ENCODE assay signal across 24 mouse cellular contexts in the genomic region with DNA sequence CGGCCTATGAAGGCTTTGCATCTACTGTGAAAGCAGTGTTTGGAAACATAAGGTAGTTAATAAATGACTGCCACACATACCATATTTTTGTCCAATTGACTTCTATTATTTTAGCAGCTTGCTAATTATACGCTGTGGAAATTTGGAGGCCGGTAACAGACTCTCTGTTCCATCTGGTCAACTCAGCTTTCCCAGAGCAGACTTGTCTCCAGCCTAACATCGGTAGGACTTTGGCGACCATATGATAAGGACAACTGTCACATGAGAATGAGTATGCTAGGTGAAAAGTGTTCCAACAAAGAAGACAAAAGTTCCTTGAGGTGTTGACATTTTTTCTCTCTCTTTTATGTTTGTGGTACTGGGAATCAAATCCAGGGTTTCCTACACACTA.
A peak's percentile ranks its signal among the peaks of the same experiment; 100 is the strongest.
DNase-seq lines count a peak whose midpoint lies in the region; ATAC-seq and TF ChIP-seq lines count a peak whose summit lies in the region.
"Had no signal": no experiment of that assay in that cellular context is flagged by ENCODE, and none has a peak within 500 bp of the region (broad histone marks: within the 10 kb centered on the region; RNA-seq: fewer than 3 reads in every experiment).

No protein-coding gene starts in this region.

- ATAC-seq in hindbrain, embryonic 11.5 days (ENCODE audit: low FRiP score) = no peak
- ATAC-seq in neural tube, embryonic 11.5 days (ENCODE audit: insufficient read depth, low FRiP score, low TSS enrichment) = 0 out of 2 replicates have a peak, but pooled peaks have one; percentile 29
- no peak for ATAC-seq in hindbrain, postnatal 0 days
- ATAC-seq: liver, embryonic 12.5 days had no signal

- no peak overlapping the region for H3K4me2 ChIP-seq in hindbrain, embryonic 11.5 days (replicated peaks; ENCODE audit: low read depth, low read length)
- H3K4me2 ChIP-seq in neural tube, embryonic 11.5 days (ENCODE audit: low read depth) = no peak overlapping the region
- H3K4me2 ChIP-seq in hindbrain, postnatal 0 days (ENCODE audit: low read depth, low read length) = no peak overlapping the region
- H3K4me2 ChIP-seq: embryonic facial prominence, embryonic 13.5 days; heart, embryonic 13.5 days; kidney, embryonic 15.5 days; limb, embryonic 13.5 days; liver, embryonic 12.5 days had no signal

- H3K27ac ChIP-seq in hindbrain, embryonic 10.5 days = 0 out of 2 replicates have a peak overlapping the region, but pooled peaks have one; percentile 73
- H3K27ac ChIP-seq in hindbrain, embryonic 11.5 days (ENCODE audit: low read depth, low read length) = no peak overlapping the region
- no peak overlapping the region for H3K27ac ChIP-seq in neural tube, embryonic 11.5 days (ENCODE audit: low read depth, low read length)
- peak overlapping the region; percentile 71; the same call in 1 of the 2 replicates for H3K27ac ChIP-seq in hindbrain, postnatal 0 days
- H3K27ac ChIP-seq: embryonic facial prominence, embryonic 13.5 days; heart, embryonic 13.5 days; kidney, embryonic 15.5 days; limb, embryonic 13.5 days; liver, embryonic 12.5 days had no signal

- H3K4me1 ChIP-seq in hindbrain, embryonic 10.5 days (replicated peaks) = peaks cover 17% of the 10 kb centered on the region; the same call in 1 of the 2 replicates
- H3K4me1 ChIP-seq in hindbrain, embryonic 11.5 days (replicated peaks; ENCODE audit: control insufficient read depth, insufficient read depth, low read length) = no peaks in the 10 kb centered on the region
- H3K4me1 ChIP-seq in neural tube, embryonic 11.5 days (ENCODE audit: control insufficient read depth, insufficient read depth, low read length) = no peaks in the 10 kb centered on the region
- no peaks in the 10 kb centered on the region for H3K4me1 ChIP-seq in hindbrain, postnatal 0 days (ENCODE audit: insufficient read depth, low read length)
- H3K4me1 ChIP-seq: embryonic facial prominence, embryonic 13.5 days; heart, embryonic 13.5 days; kidney, embryonic 15.5 days; limb, embryonic 13.5 days; liver, embryonic 12.5 days had no signal

- H3K27me3 ChIP-seq in hindbrain, embryonic 10.5 days (ENCODE audit: insufficient read depth, poor library complexity, severe bottlenecking) = no peaks in the 10 kb centered on the region
- H3K27me3 ChIP-seq in hindbrain, embryonic 11.5 days (ENCODE audit: control insufficient read depth, insufficient read depth, low read length) = no peaks in the 10 kb centered on the region
- H3K27me3 ChIP-seq in neural tube, embryonic 11.5 days (ENCODE audit: control insufficient read depth, insufficient read depth, low read length) = no peaks in the 10 kb centered on the region
- no peaks in the 10 kb centered on the region for H3K27me3 ChIP-seq in hindbrain, postnatal 0 days (ENCODE audit: insufficient read depth, low read length)
- H3K27me3 ChIP-seq: embryonic facial prominence, embryonic 13.5 days; heart, embryonic 13.5 days; kidney, embryonic 15.5 days; limb, embryonic 13.5 days; liver, embryonic 12.5 days had no signal

- H3K9ac ChIP-seq in hindbrain, embryonic 11.5 days (ENCODE audit: low read depth, low read length) = no peak overlapping the region
- no peak overlapping the region for H3K9ac ChIP-seq in neural tube, embryonic 11.5 days (ENCODE audit: low read length)
- H3K9ac ChIP-seq in hindbrain, postnatal 0 days (replicated peaks; ENCODE audit: low read length) = no peak overlapping the region
- H3K9ac ChIP-seq: embryonic facial prominence, embryonic 13.5 days; heart, embryonic 13.5 days; kidney, embryonic 15.5 days; limb, embryonic 13.5 days; liver, embryonic 12.5 days had no signal

- TF ChIP-seq CTCF in hindbrain, postnatal 0 days (IDR thresholded peaks at IDR 0.05; ENCODE audit: low read depth) = no peak

- H3K9me3 ChIP-seq in hindbrain, embryonic 10.5 days = no peaks in the 10 kb centered on the region
- H3K9me3 ChIP-seq in hindbrain, embryonic 11.5 days (ENCODE audit: control insufficient read depth, low read length) = no peaks in the 10 kb centered on the region
- H3K9me3 ChIP-seq in neural tube, embryonic 11.5 days (ENCODE audit: control insufficient read depth, low read length) = no peaks in the 10 kb centered on the region
- no peaks in the 10 kb centered on the region for H3K9me3 ChIP-seq in hindbrain, postnatal 0 days (ENCODE audit: low read length)
- H3K9me3 ChIP-seq: embryonic facial prominence, embryonic 13.5 days; heart, embryonic 13.5 days; kidney, embryonic 15.5 days; limb, embryonic 13.5 days; liver, embryonic 12.5 days had no signal

- no peaks in the 10 kb centered on the region for H3K36me3 ChIP-seq in hindbrain, embryonic 10.5 days
- no peaks in the 10 kb centered on the region for H3K36me3 ChIP-seq in hindbrain, embryonic 11.5 days (ENCODE audit: control insufficient read depth, insufficient read depth, low read length)
- H3K36me3 ChIP-seq in neural tube, embryonic 11.5 days (ENCODE audit: control insufficient read depth, insufficient read depth, low read length) = no peaks in the 10 kb centered on the region
- H3K36me3 ChIP-seq in hindbrain, postnatal 0 days (ENCODE audit: insufficient read depth, low read length) = no peaks in the 10 kb centered on the region
- H3K36me3 ChIP-seq: embryonic facial prominence, embryonic 13.5 days; heart, embryonic 13.5 days; kidney, embryonic 15.5 days; limb, embryonic 13.5 days; liver, embryonic 12.5 days had no signal

- WGBS in hindbrain, embryonic 10.5 days = 85% methylated on average over 5 of the region's 5 CpGs
- 82% methylated on average over 5 of the region's 5 CpGs for WGBS in hindbrain, embryonic 11.5 days
- 86% methylated on average over 5 of the region's 5 CpGs for WGBS in neural tube, embryonic 11.5 days
- 67% methylated on average over 5 of the region's 5 CpGs for WGBS in hindbrain, postnatal 0 days

- no peak overlapping the region for H3K4me3 ChIP-seq in hindbrain, embryonic 10.5 days
- H3K4me3 ChIP-seq in hindbrain, embryonic 11.5 days (ENCODE audit: low read depth, low read length) = no peak overlapping the region
- H3K4me3 ChIP-seq in neural tube, embryonic 11.5 days (ENCODE audit: low read depth, low read length) = no peak overlapping the region
- no peak overlapping the region for H3K4me3 ChIP-seq in hindbrain, postnatal 0 days (ENCODE audit: low read length)
- H3K4me3 ChIP-seq: embryonic facial prominence, embryonic 13.5 days; erythroblast, embryonic 14.5 days; heart, embryonic 13.5 days; kidney, embryonic 15.5 days; limb, embryonic 13.5 days; liver, embryonic 12.5 days had no signal

- DNase-seq in hindbrain, embryonic 10.5 days (ENCODE audit: low spot score) = no peak
- no peak for DNase-seq in hindbrain, embryonic 11.5 days (ENCODE audit: low spot score)
- DNase-seq in neural tube, embryonic 11.5 days (ENCODE audit: low spot score) = no peak
- no peak for DNase-seq in neural tube, embryonic 10.5 days (ENCODE audit: extremely low spot score, low spot score)
- no peak for DNase-seq in hindbrain, postnatal 0 days (ENCODE audit: low spot score)
- DNase-seq in cerebellum, adult 9-10 months = no peak
- DNase-seq in thymus, postnatal 10 days (ENCODE audit: low spot score in 2 of 2) = no peak
- no peak for DNase-seq in lung, postnatal 10 days
- DNase-seq: adrenal gland, postnatal 10 days; cerebellum, postnatal 36 days; gastrocnemius, postnatal 14 days; heart, adult 11 months; heart, postnatal 14 days; kidney, adult 11 months; kidney, postnatal 36 days; lung, adult 18-20 months; lung, postnatal 14 days; thymus, postnatal 14 days had no signal

Comparison
In these comparisons a context has a peak if more than half of its experiments do, and no peak if none do; other contexts are left out.
1. H3K27ac ChIP-seq: peak in hindbrain, embryonic 10.5 days (single experiment) and hindbrain, postnatal 0 days (single experiment); none in hindbrain, embryonic 11.5 days (single experiment) and neural tube, embryonic 11.5 days (single experiment).